8 mouse cellular contexts compared by ENCODE assay signal in genomic region chr7:66309950-66310669, GRCm38 (mm10). TPM values are rescaled to one million over a fixed set of nuclear protein-coding genes. Genes with fewer than 3 reads are reported as not detected.
DNase-seq lines count a peak whose midpoint lies in the region; ATAC-seq and TF ChIP-seq lines count a peak whose summit lies in the region.

No protein-coding gene starts in this region.

- no peaks in the 10 kb centered on the region for H3K4me1 ChIP-seq in cortical plate, adult 2 months (ENCODE audit: control insufficient read depth, insufficient read depth, low read length)
- no peaks in the 10 kb centered on the region for H3K4me1 ChIP-seq in spleen, adult 2 months (ENCODE audit: control insufficient read depth, insufficient read depth, insufficient read length)

- peak; percentile 52 for ATAC-seq in granulocyte monocyte progenitor cell, adult 5-6 weeks (replicated peaks; ENCODE audit: poor library complexity, severe bottlenecking)

- H3K36me3 ChIP-seq in spleen, adult 2 months (ENCODE audit: control insufficient read depth, insufficient read depth, low read length) = peaks cover 9% of the 10 kb centered on the region; the same call in 1 of the 2 replicates

- peak; percentile 56 to 64 for DNase-seq in left cerebral cortex, adult 18-20 months (ENCODE audit: low spot score in 2 of 2)
- no peak for DNase-seq in left cerebral cortex, adult 11 months (ENCODE audit: low spot score)
- DNase-seq in T-cell, adult 2 months (ENCODE audit: low spot score) = peak; percentile 16
- peak; percentile 63 to 71 for DNase-seq in kidney, postnatal 25 days
- DNase-seq in lung, postnatal 14 days = peak; percentile 73
- DNase-seq in spleen, adult 2 months (ENCODE audit: low read depth in 1 of 2, low spot score in 2 of 2) = peak; percentile 22 to 23

- TF ChIP-seq CTCF in cortical plate, adult 2 months (IDR thresholded peaks at IDR 0.05; ENCODE audit: extremely low read depth, insufficient read depth, low read length) = peak; percentile 94
- peak; percentile 86; the same call in 1 of the 2 replicates for TF ChIP-seq CTCF in spleen, adult 2 months (IDR thresholded peaks at IDR 0.05; ENCODE audit: extremely low read depth, insufficient read depth, insufficient read length, insufficient replicate concordance)

- no peak overlapping the region for H3K27ac ChIP-seq in cortical plate, adult 2 months (ENCODE audit: insufficient read depth, low read length)
- peak overlapping the region; percentile 14; the same call in 1 of the 2 replicates for H3K27ac ChIP-seq in spleen, adult 2 months (ENCODE audit: insufficient read depth, low read length)

- no peak overlapping the region for H3K4me3 ChIP-seq in cortical plate, adult 2 months (ENCODE audit: insufficient read depth, low read length)
- no peak overlapping the region for H3K4me3 ChIP-seq in spleen, adult 2 months (ENCODE audit: extremely low read depth, insufficient read depth, insufficient read length)

- no peak for TF ChIP-seq POLR2A in cortical plate, adult 2 months (IDR thresholded peaks at IDR 0.05; ENCODE audit: extremely low read depth, insufficient read depth, low read length)
- no peak for TF ChIP-seq POLR2A in spleen, adult 2 months (IDR thresholded peaks at IDR 0.05; ENCODE audit: low read depth, low read length)

- 49% methylated on average over 7 of the region's 7 CpGs for WGBS in spleen, adult 2 months

- no peaks in the 10 kb centered on the region for H3K27me3 ChIP-seq in spleen, adult 2 months (ENCODE audit: control insufficient read depth, insufficient read depth, low read length)

RNA-seq across cellular contexts. Expression of gene Gm10974, which starts 55.6 kb away (rescaled TPM):
- total RNA-seq in left cerebral cortex, adult 18-20 months (2021) = not detected
- polyA plus RNA-seq in cortical plate, adult 2 months (2012; rRNA removed) = not detected in 2 replicates
- total RNA-seq in granulocyte monocyte progenitor cell, adult 5-6 weeks (2014; fragmentation: Nextera tagmentation) = not detected in 2 replicates
- total RNA-seq in granulocyte monocyte progenitor cell, adult 5-6 weeks (2017) = not detected in 2 replicates
- not detected in 2 replicates for polyA plus RNA-seq in spleen, adult 2 months (2012; rRNA removed)
